Mouse (Mus musculus) neural tube, embryonic 12.5 days (tissue): ENCODE results near the gene Wnt16. TPM values are rescaled to one million over a fixed set of nuclear protein-coding genes. Genes with fewer than 3 reads are reported as not detected.
A peak's percentile ranks its signal among the peaks of the same experiment; 100 is the strongest.
"Not testable (repeated sequence)": the region's sequence is repeated elsewhere in the genome, so short reads cannot be mapped to it uniquely, and the experiment has no call there.

Experiments used
- ATAC-seq: fragments of 200-750 bp; cut with Nextera tagmentation; 2 replicates; pipeline ENCODE4 v1.8.0; 2017; ENCODE audit warnings: low read depth, mild to moderate bottlenecking, moderate TSS enrichment, moderate library complexity; ENCODE audit not compliant: low FRiP score
- H3K27ac ChIP-seq: fragments of 300-500 bp; sonication (generic); 2 replicates; pipeline ENCODE4 v1.5.1; 2016
- H3K27me3 ChIP-seq: fragments of 300-500 bp; sonication (generic); replicated peaks from 2 replicates; pipeline ENCODE4 v1.6.1; 2016; ENCODE audit warnings: mild to moderate bottlenecking
- H3K36me3 ChIP-seq: fragments of 300-500 bp; sonication (generic); 2 replicates; pipeline ENCODE4 v1.6.1; 2016; ENCODE audit warnings: mild to moderate bottlenecking
- H3K4me1 ChIP-seq: fragments of 300-500 bp; sonication (generic); 2 replicates; pipeline ENCODE4 v1.6.1; 2016
- H3K4me2 ChIP-seq: fragments of 300-500 bp; sonication (generic); replicated peaks from 2 replicates; pipeline ENCODE4 v1.6.1; 2016; ENCODE audit warnings: mild to moderate bottlenecking
- H3K4me3 ChIP-seq: fragments of 300-500 bp; sonication (generic); 2 replicates; pipeline ENCODE4 v1.5.1; 2016
- H3K9ac ChIP-seq: fragments of 300-500 bp; sonication (generic); 2 replicates; pipeline ENCODE4 v1.6.1; 2016; ENCODE audit warnings: mild to moderate bottlenecking
- H3K9me3 ChIP-seq: fragments of 300-500 bp; sonication (generic); 2 replicates; pipeline ENCODE4 v1.6.1; 2016; ENCODE audit warnings: mild to moderate bottlenecking
- WGBS: fragments of 180-500 bp; shearing (Covaris S2); methylation state at CpG from one replicate; pipeline ENCODE4 v1.1.7; 2016; 5-methylcytosine and 5-hydroxymethylcytosine counted together
- polyA plus RNA-seq: library from polyadenylated mRNA; unstranded; fragments of >200 nt; fragmentation: Nextera tagmentation; extraction: Ambion mirVana; gene quantifications from 2 replicates; pipeline ENCODE4 v1.2.1, GENCODE M21; 2016

Gene Wnt16
- polyA plus RNA-seq: 0.73 and 1.3 TPM in 2 replicates

- Histone ChIP-seq H3K36me3 (no peaks in the 10 kb centered on the region), H3K4me3 (peak within 1 kb of the TSS; percentile 34), H3K4me1 (peaks cover 19% of the 10 kb centered on the region), H3K27ac (no peak within 1 kb of the TSS), H3K9me3 (no peaks in the 10 kb centered on the region), H3K4me2 (peak within 1 kb of the TSS; percentile 74), H3K9ac (no peak within 1 kb of the TSS; the same call in 1 of the 2 replicates), H3K27me3 (peaks cover 41% of the 10 kb centered on the region)
- WGBS: 1% methylated on average over 20 of the region's 20 CpGs
- peak; percentile 74 for ATAC-seq
Measured at GRCm38 (mm10) chr6:22288004-22288736, at the start of gene Wnt16. Gene Wnt16 (plus strand): TSS chr6:22288227.

GRCm38 (mm10) chr6:22243321-22243720, 44.7 kb upstream of the Wnt16 start:
- H3K4me1 ChIP-seq: no peaks in the 10 kb centered on the region
- no peak overlapping the region for H3K4me2 ChIP-seq
- H3K4me3 ChIP-seq: no peak overlapping the region
- ATAC-seq: no peak
- H3K9me3 ChIP-seq: no peaks in the 10 kb centered on the region
- H3K27ac ChIP-seq: no peak overlapping the region
- H3K36me3 ChIP-seq: no peaks in the 10 kb centered on the region
- 85% methylated on average over 8 of the region's 8 CpGs for WGBS
- H3K27me3 ChIP-seq: no peaks in the 10 kb centered on the region
- no peak overlapping the region for H3K9ac ChIP-seq

- WGBS: 93% methylated on average over 2 of the region's 2 CpGs
- Histone ChIP-seq H3K4me3 (no peak overlapping the region), H3K27me3 (no peaks in the 10 kb centered on the region), H3K9me3 (no peaks in the 10 kb centered on the region), H3K4me1 (no peaks in the 10 kb centered on the region), H3K4me2 (no peak overlapping the region), H3K9ac (no peak overlapping the region), H3K36me3 (no peaks in the 10 kb centered on the region), H3K27ac (no peak overlapping the region)
- no peak for ATAC-seq
Measured at GRCm38 (mm10) chr6:22246696-22247095, 41.3 kb upstream of the Wnt16 start.

DNA sequence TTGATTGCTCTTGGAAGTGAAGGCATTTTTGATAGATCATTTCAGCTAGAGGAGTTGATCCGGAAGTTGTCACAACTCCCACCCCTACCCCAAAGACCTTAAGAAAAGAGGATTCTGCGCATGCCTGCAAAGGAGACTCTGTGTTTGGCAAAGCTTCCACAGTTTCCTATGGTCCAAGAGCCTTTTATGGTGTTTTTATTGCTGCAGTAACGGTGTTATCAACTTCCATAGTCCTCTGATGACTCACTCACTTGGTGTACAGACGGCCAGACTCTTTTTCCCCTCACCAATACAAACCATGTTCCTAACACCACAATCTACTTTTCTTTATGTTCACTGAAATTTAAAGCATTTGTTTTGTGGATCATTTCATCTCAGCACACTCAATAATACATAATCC, 29.2 kb upstream of the Wnt16 start:
- no peak for ATAC-seq
- Histone ChIP-seq H3K9ac (no peak overlapping the region), H3K4me3 (no peak overlapping the region), H3K4me1 (no peaks in the 10 kb centered on the region), H3K9me3 (no peaks in the 10 kb centered on the region), H3K27me3 (no peaks in the 10 kb centered on the region), H3K36me3 (no peaks in the 10 kb centered on the region), H3K27ac (no peak overlapping the region), H3K4me2 (no peak overlapping the region)
- WGBS: 56% methylated on average over 4 of the region's 4 CpGs

DNA sequence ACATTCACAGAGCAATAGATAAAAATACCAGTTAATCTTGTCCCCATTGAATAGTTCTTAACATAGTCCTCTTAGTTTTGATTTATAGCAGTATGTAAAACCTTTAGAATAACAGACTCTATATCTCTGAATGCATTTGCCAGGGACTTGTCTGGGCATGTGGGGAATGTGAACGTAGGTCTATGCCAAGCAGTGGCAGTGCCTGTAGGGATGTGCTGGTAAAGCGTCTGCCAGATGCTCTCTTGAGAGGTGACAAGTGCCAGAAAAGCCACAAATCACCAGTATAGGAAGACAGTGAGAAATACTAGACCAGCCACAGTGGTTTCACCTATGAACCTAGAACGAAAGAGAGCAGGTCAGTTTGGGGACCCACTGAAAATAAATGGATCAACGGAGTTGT, 25.5 kb upstream of the Wnt16 start:
- WGBS: 72% methylated on average over 4 of the region's 4 CpGs
- no peak overlapping the region for H3K9ac ChIP-seq
- no peaks in the 10 kb centered on the region for H3K36me3 ChIP-seq
- no peak overlapping the region for H3K4me3 ChIP-seq
- no peaks in the 10 kb centered on the region for H3K27me3 ChIP-seq
- no peak overlapping the region for H3K4me2 ChIP-seq
- H3K4me1 ChIP-seq: no peaks in the 10 kb centered on the region
- ATAC-seq: no peak
- H3K9me3 ChIP-seq: no peaks in the 10 kb centered on the region
- H3K27ac ChIP-seq: no peak overlapping the region

GRCm38 (mm10) chr6:22264094-22264493, 23.9 kb upstream of the Wnt16 start:
- H3K4me1 ChIP-seq, H3K4me3 ChIP-seq, H3K9me3 ChIP-seq, H3K27me3 ChIP-seq, H3K9ac ChIP-seq, H3K4me2 ChIP-seq, ATAC-seq, H3K27ac ChIP-seq, H3K36me3 ChIP-seq: not testable (repeated sequence)
- WGBS: 87% methylated on average over 8 of the region's 8 CpGs

DNA sequence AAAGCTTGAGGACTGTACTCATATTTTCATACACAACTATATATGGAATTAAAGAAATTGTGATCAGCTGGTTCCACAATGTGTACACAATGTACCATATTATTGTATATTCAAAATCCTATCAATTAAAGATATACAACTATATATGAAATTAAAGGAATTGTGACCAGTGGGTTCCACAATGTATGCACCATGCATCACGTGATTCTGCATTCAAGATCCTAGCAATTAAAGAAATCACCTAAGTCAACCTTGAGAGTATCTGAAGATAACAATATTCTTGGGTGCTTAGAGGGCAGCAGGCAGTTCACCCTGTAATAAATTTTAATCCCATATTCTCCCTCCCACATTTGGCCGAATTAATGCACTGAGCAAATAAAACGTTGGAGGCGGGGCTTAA, 22.0 kb upstream of the Wnt16 start:
- H3K27ac ChIP-seq: no peak overlapping the region
- no peak for ATAC-seq
- no peak overlapping the region for H3K4me2 ChIP-seq
- no peak overlapping the region for H3K9ac ChIP-seq
- no peaks in the 10 kb centered on the region for H3K4me1 ChIP-seq
- H3K9me3 ChIP-seq: no peaks in the 10 kb centered on the region
- 81% methylated on average over 4 of the region's 4 CpGs for WGBS
- no peaks in the 10 kb centered on the region for H3K36me3 ChIP-seq
- H3K27me3 ChIP-seq: no peaks in the 10 kb centered on the region
- H3K4me3 ChIP-seq: no peak overlapping the region

DNA sequence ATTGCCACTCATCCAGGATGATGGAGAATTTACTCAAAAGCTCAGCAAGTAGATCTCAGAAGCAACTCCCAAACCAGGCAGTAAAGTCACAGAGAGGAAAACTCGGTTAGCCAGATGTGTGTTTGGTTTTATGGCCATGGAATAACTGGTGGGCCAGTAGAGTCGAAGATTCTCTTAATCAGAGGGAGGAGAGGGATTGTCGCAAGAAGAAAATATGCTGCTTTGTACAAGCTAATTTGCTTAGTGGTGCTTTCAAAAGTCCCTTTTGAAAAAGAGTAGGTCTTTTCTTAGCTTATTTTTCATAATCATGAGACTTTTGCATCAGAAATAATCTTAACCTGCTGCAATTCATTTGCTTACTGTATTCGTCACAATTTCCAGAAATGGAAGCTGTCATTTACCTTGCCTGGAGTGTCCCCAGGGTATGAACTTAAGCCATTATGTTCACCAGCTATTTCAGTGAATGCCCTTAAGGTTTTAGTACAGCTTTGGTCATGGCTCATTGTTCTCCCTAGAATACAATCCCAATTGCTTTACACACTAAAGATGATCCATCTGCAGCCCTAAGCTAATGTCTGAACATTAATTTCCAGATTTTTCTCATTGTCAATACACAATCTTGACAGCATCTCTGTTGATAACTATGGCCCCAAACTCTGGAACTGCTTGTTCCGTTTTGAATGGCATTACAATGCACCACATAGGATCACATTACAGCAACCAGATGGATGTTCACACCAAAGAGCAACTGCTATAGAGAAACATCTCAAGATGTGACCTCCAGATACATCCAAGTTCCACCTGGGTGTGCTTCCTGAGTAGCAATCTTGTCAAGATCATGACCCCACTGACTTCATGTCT, 20.0 kb upstream of the Wnt16 start:
- no peak overlapping the region for H3K4me3 ChIP-seq
- no peak overlapping the region for H3K4me2 ChIP-seq
- no peaks in the 10 kb centered on the region for H3K9me3 ChIP-seq
- no peaks in the 10 kb centered on the region for H3K36me3 ChIP-seq
- ATAC-seq: no peak
- no peak overlapping the region for H3K27ac ChIP-seq
- no peaks in the 10 kb centered on the region for H3K27me3 ChIP-seq
- no peaks in the 10 kb centered on the region for H3K4me1 ChIP-seq
- 74% methylated on average over 5 of the region's 5 CpGs for WGBS
- no peak overlapping the region for H3K9ac ChIP-seq

- H3K27ac ChIP-seq: no peak overlapping the region
- no peak overlapping the region for H3K4me3 ChIP-seq
- no peak overlapping the region for H3K9ac ChIP-seq
- H3K27me3 ChIP-seq: no peaks in the 10 kb centered on the region
- no peaks in the 10 kb centered on the region for H3K36me3 ChIP-seq
- no peak for ATAC-seq
- H3K9me3 ChIP-seq: no peaks in the 10 kb centered on the region
- H3K4me1 ChIP-seq: no peaks in the 10 kb centered on the region
- H3K4me2 ChIP-seq: no peak overlapping the region
Measured at GRCm38 (mm10) chr6:22268677-22269076, 19.4 kb upstream of the Wnt16 start.

DNA sequence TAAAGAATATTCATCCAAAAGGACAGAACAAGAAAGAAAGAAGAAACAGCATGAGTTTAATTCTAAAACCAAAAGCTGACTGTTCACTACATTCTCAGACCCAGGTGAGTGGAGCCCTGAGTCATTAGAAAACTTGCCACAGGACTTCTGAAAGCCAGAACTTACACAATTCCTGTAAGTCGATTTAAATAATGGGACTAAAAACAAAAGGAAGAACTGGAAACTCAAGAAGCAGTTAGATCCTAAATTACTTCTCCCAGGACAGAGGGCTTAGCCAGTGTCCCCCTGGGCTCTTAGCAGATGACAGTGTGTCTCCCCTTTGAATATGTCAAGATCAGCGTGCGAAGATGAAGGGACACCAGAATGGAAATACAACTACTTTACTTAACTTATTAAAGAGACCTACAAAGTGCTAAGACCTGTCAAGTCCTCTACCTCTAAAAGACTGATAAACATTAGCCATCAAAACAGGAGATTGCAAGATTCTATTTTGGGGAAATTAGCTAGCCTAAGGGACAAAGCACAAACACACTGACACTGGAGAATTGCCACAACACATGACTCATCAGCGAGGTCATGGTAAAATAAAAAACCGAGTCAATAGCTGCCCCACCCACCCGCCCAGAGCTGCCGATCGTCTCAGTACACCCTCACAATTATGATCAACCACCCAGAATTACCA, 18.0 kb upstream of the Wnt16 start:
- H3K9ac ChIP-seq: no peak overlapping the region
- H3K4me2 ChIP-seq: no peak overlapping the region
- H3K36me3 ChIP-seq: no peaks in the 10 kb centered on the region
- 79% methylated on average over 8 of the region's 8 CpGs for WGBS
- no peaks in the 10 kb centered on the region for H3K27me3 ChIP-seq
- H3K27ac ChIP-seq: no peak overlapping the region
- no peaks in the 10 kb centered on the region for H3K4me1 ChIP-seq
- no peak for ATAC-seq
- H3K4me3 ChIP-seq: no peak overlapping the region
- H3K9me3 ChIP-seq: no peaks in the 10 kb centered on the region

DNA sequence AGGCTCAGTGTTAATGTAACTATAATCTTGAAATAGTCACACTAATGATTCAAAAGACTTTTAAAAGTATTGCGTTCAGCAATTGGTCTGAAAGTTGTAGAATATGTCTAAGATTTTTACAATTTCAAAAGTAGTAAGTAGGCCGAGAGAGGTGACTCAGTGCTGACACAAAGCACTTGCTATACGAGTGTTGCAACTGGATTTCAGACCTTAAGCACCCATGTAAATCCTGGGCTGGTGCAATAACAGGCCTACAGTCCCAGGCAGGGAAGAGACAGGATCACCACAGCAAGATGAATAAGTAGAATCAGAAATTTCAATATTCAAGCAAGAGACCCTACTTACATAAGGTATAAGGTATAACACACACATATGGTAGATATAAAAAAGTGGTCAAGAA, 10.1 kb upstream of the Wnt16 start:
- Histone ChIP-seq H3K9ac (no peak overlapping the region), H3K4me1 (no peaks in the 10 kb centered on the region), H3K4me3 (no peak overlapping the region), H3K9me3 (no peaks in the 10 kb centered on the region), H3K27me3 (no peaks in the 10 kb centered on the region), H3K4me2 (no peak overlapping the region), H3K36me3 (no peaks in the 10 kb centered on the region), H3K27ac (no peak overlapping the region)
- ATAC-seq: no peak
- 89% methylated on average over 3 of the region's 3 CpGs for WGBS

- H3K4me2 ChIP-seq: no peak overlapping the region
- ATAC-seq: no peak
Measured at GRCm38 (mm10) chr6:22280217-22280861, 7.7 kb upstream of the Wnt16 start.

More at GRCm38 (mm10) chr6:22280217-22280861, 7.7 kb upstream of the Wnt16 start:
- WGBS: 53% methylated on average over 14 of the region's 14 CpGs
- Histone ChIP-seq H3K9me3 (no peaks in the 10 kb centered on the region), H3K36me3 (no peaks in the 10 kb centered on the region), H3K9ac (no peak overlapping the region), H3K4me1 (no peaks in the 10 kb centered on the region), H3K27me3 (no peaks in the 10 kb centered on the region), H3K27ac (no peak overlapping the region), H3K4me3 (no peak overlapping the region)
